Mouse (Mus musculus) gastrocnemius, postnatal 36 days (tissue): ENCODE data around the gene Aldh3a2. TPM values are rescaled to one million over a fixed set of nuclear protein-coding genes. Genes with fewer than 3 reads are reported as not detected.
"Not testable (repeated sequence)": the region's sequence is repeated elsewhere in the genome, so short reads cannot be mapped to it uniquely, and the experiment has no call there.

Experiments used
- DNase-seq, 2 experiments: peaks; one replicate each; pipeline ENCODE4 v3.0.0; 2022
- intact Hi-C: fragments of 180-260 bp; cut with DNase I; formaldehyde crosslinking; loops from one replicate; pipeline ENCODE4 v1.15.1; 2025
- total RNA-seq, 2 experiments: library from RNA; stranded (reverse); gene quantifications; 2 replicates each; pipeline ENCODE4 v1.2.3; 2021

Gene Aldh3a2
- total RNA-seq, 2 experiments from 2014 or later: 12.1 to 14.4 TPM

- DNase-seq: no peak
- intact Hi-C loops: no loop called here
Measured at GRCm38 (mm10) chr11:61180361-61180760, 86.9 kb downstream of the Aldh3a2 start.

- no peak for DNase-seq
- intact Hi-C loops: no loop called here
Measured at GRCm38 (mm10) chr11:61176321-61176720, 90.9 kb downstream of the Aldh3a2 start.

GRCm38 (mm10) chr11:61175778-61176177, 91.5 kb downstream of the Aldh3a2 start:
- intact Hi-C loops: no loop called here
- no peak for DNase-seq

- intact Hi-C loops: no loop called here
Measured at GRCm38 (mm10) chr11:61174821-61175658, 92.2 kb downstream of the Aldh3a2 start, which contains the start of gene Usp22. Usp22 (minus strand) TSS chr11:61175055.

GRCm38 (mm10) chr11:61174291-61174820, 92.9 kb downstream of the Aldh3a2 start:
- DNase-seq: peak in 1 of 2 experiments; percentile 31
- intact Hi-C loops: no loop called here

More at GRCm38 (mm10) chr11:61174821-61175658, 92.2 kb downstream of the Aldh3a2 start, which contains the start of gene Usp22:
- peak; percentile 97 to 99 for DNase-seq

GRCm38 (mm10) chr11:61173477-61173876, 93.8 kb downstream of the Aldh3a2 start:
- DNase-seq, intact Hi-C loops: not testable (repeated sequence)

Other genes starting within 250 kb of the Aldh3a2 start
- gene Kcnj12, start 244.9 kb downstream of the Aldh3a2 start, total RNA-seq: 10 to 100 TPM; 56.1 to 69.0 TPM
- gene Tnfrsf13b, start 140.7 kb downstream of the Aldh3a2 start, total RNA-seq: under 1 TPM; 0.30 to 0.43 TPM
- gene Usp22, start 92.4 kb downstream of the Aldh3a2 start, total RNA-seq: 10 to 100 TPM; 13.1 to 18.6 TPM
- under 1 TPM; 0.15 to 0.47 TPM for gene Aldh3a1, start 59.9 kb downstream of the Aldh3a2 start, total RNA-seq
- not detected for gene Slc47a2, start 75.4 kb upstream of the Aldh3a2 start, total RNA-seq
- gene Slc47a1, start 110.9 kb upstream of the Aldh3a2 start, total RNA-seq: 10 to 100 TPM; 19.1 to 22.9 TPM
- under 1 TPM; 0.07 to 0.23 TPM for gene Rnf112, start 186.7 kb upstream of the Aldh3a2 start, total RNA-seq
- gene Mfap4, start 218.0 kb upstream of the Aldh3a2 start, total RNA-seq: 10 to 100 TPM; 26.7 to 34.9 TPM
- 1 to 10 TPM; 2.6 to 3.8 TPM for gene Mapk7, start 226.9 kb upstream of the Aldh3a2 start, total RNA-seq
- gene B9d1, start 237.7 kb upstream of the Aldh3a2 start, total RNA-seq: 1 to 10 TPM; 3.9 to 5.2 TPM